Mouse (Mus musculus): ENCODE results near the gene Thrap3. TPM values are rescaled to one million over a fixed set of nuclear protein-coding genes. Genes with fewer than 3 reads are reported as not detected.
"Not testable (repeated sequence)": the region's sequence is repeated elsewhere in the genome, so short reads cannot be mapped to it uniquely, and the experiment has no call there.

Gene Thrap3
- total RNA-seq, 2 experiments from 2014 or later, result 213 to 354 TPM

DNA sequence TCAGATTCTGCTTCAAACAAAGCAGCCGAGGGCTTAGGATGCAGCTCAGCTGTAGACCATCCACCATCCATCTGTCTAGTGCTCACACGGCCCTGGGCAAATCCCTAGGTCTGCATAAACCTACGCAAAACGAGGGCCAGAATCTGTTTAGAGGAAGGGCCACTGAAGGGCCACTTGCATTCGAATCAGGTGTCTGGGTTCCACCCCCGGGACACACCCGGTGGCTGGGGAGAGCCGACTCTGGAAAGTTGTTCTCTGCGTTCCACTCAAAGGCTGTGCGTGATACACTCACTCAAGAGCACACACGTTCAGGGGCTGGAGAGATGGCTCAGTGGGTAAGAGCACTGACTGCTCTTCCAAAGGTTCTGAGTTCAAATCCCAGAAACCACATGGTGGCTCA is 20.1 kb upstream of the Thrap3 start:
- no peak for ATAC-seq (replicated peaks; ENCODE audit: low FRiP score, poor library complexity, severe bottlenecking)

DNA sequence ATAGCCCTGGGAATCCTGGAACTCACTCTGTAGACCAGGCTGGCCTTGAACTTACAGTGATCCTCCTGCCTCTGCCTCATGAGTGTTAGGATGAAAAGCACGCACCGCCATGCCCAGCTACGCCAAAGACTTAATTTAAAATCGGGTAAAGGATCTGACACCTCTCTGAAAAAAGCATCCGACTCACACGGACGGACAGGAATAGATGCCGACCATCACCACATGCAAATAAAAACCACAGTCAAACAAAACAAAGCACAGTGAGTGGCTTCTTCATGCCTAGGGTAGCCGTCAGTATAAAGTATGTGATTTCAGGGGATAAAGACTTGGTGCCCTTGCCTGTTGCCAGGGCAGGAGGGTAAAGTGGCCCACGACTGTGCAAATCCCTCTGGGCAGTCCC is 17.5 kb upstream of the Thrap3 start:
- no peak for ATAC-seq (replicated peaks; ENCODE audit: low FRiP score, poor library complexity, severe bottlenecking)

DNA sequence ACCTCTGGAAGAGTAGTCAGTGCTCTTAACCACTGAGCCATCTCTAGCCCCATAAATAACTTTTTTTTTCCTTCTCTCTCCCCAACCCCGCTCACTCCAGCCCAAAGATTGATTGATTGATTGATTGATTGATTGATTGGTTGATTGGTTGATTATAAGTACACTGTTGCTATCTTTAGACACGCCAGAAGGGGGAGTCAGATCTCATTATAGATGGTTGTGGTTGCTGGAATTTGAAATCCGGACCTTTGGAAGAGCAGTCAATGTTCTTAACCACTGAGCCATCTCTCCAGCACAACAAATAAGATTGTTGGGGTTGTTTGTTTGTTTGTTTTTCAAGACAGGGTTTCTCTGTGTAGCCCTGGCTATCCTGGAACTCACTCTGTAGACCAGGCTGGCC is 17.0 kb upstream of the Thrap3 start:
- ATAC-seq (replicated peaks; ENCODE audit: low FRiP score, poor library complexity, severe bottlenecking), result not testable (repeated sequence)

DNA sequence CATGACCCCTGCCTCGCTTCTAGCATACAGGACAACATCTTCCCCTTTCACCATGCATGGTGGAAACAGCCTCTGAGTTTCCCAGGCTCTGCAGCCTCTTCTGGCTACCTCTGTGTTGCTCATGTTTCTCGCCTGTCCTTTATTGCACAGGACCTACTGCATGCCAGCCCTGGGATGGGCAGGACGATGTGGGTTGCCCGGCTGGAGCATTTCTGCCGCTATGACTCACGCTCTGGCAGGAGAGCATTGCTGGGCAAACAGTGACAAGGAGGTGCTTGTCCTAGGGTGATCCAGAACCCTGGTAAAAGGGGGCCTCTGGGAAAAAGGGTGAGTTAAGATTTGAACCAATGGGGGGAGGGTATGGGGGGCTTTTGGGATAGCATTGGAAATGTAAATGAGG is 15.2 kb upstream of the Thrap3 start:
- no peak for ATAC-seq (replicated peaks; ENCODE audit: low FRiP score, poor library complexity, severe bottlenecking)

DNA sequence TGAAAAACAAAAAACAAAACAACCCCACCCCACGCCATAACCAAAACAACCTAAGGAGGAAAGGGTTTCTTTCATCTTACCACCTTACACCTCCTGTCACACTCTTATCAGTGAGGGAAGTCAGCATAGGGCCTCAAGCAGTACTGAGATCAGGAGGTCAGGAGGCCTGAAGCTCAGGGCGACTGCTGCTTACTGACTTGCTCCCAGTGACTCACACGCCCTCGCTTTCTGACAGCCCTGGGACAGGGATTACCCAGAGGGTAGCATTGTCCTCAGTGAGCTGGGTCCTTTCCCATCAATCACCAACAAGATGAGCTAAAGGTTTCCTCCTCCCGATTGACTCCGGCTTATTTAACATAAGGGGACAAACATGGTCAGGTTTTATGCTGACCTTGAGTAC is 4.5 kb upstream of the Thrap3 start:
- no peak for ATAC-seq (replicated peaks; ENCODE audit: low FRiP score, poor library complexity, severe bottlenecking)

DNA sequence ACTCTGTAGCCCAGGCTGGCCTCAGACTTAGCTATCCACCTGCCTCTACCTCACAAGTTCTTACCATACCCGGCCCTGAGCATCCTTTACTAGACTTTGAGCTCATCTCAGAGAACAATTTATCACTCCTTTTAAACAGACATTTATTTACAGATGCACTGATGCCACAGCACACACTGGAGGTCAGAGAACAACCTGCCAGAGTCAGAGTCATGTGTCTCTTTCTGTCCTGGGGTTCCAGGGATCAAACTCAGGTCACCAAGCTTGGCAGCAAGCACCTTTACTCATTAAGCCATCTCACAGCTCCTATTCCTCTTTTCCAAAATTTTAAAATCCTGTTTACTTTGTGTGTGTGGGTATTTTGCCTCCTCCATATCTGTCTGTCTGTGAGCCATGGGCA is 2.8 kb upstream of the Thrap3 start:
- no peak for ATAC-seq (replicated peaks; ENCODE audit: low FRiP score, poor library complexity, severe bottlenecking)

DNA sequence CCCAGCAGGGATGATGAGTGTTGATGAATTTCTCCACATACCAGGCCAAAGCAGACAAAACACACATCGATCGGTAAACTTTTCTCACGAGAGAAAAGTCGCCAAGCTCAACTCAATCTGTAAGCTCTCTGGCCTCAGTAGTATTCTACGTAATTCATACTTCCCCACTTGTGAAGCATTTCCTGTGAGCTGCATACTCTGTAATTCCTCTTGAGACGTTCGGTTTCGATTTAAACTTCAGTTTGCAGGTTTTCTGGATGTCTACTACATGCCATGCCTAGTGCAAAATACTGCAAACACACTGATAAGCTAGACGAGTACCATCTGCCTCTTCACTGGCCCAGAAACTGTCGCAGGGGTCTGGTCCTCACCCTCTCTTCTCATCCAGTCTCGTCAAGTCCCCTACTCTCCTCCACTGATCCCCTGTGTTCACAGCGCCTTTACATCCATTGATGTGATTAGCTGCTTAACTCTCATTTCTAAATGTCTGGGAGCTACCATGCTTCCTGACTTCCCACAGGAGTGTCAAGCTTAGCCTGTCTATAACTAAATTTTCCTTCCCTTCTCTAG is 2.2 kb upstream of the Thrap3 start:
- ATAC-seq (replicated peaks; ENCODE audit: low FRiP score, poor library complexity, severe bottlenecking), result no peak

DNA sequence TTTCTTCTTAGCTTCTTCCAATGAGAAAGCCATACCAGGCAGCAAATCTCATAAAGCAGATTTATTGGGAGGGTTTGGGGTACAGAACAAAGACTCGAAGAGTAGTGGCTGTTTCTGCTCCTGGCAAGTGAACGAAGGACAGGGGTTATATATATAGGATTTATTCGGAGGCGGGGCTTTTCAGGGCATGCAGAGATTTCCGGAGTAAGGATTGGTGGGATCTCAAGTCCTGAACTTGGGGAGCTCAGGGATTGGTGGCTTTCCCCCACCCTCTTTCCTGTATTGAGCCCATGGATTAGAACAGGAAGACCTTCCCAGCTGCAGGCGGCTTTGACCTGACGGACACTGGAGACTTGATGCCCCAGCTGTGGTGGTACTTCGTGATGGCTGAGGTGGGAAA is 1.5 kb upstream of the Thrap3 start:
- ATAC-seq (replicated peaks; ENCODE audit: low FRiP score, poor library complexity, severe bottlenecking), result no peak

DNA sequence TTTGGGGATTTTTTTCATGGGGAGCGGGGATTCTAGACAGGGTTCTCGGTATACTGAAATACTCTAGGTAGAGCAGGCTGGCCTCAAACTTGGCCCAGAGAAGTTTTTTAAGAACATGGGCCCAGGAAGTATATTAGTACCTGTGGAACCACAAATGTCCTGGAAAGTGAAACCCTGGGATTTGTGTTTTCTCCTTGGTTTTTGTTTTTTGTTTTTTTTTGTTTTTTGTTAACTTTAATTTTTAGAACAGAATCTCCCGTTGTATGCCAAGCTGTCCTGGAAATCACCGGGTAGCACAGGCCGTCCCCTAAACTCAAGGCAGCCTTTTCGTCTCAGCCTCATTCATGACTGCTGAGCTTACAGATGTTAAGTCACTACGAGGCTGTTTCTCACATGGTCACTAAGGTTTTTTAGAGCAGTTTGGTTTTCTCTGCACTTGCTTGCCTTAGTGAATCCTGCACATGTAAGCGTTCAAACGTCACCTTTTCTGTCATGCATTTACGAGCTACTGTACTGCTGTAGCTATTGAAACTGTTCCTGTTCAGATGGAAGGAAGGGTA is 856 bp upstream of the Thrap3 start:
- ATAC-seq (replicated peaks; ENCODE audit: low FRiP score, poor library complexity, severe bottlenecking), result no peak

DNA sequence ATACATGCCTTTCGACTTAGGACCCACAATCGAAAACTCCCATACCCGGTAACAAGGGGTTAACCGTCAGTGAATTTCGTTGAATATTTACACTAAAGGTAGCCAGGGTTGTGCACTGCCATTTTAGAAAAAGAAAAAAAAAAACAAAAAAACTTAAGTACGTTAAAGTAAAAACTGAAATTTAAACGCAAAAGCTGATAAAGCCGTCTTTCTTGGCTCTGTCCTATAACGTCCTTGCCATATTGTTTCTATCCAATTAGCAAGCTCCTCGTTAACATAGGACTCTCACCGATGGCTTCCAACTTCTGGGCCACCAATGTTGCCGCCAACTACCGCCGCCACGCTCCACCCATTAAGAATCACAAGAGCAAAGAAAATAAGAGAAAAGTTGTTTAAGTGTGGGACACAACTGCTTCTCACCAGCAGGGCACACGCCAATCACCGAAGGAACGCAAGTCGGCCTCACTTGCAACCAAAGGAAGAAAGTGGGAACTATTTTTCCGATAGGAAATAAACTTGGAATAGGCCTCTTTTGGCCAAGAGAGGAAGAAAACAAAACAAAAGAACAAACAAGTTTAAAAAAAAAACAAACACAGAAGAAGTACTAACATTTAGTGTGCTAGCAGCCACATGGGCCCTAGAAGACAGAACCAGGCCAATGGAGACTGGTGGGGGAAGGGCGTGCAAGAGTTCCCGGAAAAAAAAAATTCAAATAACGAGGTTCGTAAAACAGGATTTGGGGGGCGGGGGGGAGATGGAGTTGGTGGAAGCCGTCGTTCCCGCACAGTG is 852 bp downstream of the Thrap3 start:
- ATAC-seq (replicated peaks; ENCODE audit: low FRiP score, poor library complexity, severe bottlenecking), result peak; percentile 46

DNA sequence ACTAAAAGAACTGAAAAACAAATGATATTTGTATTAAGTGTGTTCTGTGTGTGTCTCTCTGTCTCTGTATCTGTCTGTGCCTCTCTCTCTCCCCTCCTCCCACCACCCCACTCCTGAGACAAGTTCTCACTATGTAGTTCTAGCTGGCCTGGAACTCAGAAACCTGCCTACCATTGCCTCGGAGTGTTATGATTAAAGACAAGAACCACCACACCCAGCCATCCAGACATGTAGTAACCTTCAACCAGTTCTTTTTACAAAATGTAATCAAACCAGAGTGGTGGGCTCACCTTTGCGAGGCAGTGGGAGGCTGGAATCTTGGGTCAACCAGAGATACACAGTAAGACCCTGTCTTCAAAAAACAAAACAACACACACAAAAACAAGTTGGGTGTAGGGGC is 1.9 kb downstream of the Thrap3 start:
- ATAC-seq (replicated peaks; ENCODE audit: low FRiP score, poor library complexity, severe bottlenecking), result no peak

DNA sequence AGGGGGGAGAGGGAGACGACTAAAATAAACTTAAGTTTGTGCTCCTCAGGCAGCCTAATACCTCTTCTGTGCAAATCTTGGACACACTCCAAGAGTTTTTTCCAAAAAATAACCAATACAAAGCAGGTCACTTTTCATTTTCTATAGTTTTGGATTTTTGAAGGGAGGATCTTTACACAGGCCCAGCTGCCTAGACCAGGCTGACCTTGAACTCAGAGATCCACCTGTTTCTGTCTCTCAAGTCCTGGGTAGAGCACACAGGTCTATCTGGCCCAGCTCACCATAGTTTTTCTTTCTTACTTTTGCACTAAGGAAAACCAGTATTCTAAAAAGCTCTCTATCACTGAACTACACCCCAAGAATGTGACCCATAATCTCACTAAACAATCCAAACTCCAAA is 2.5 kb downstream of the Thrap3 start:
- ATAC-seq (replicated peaks; ENCODE audit: low FRiP score, poor library complexity, severe bottlenecking), result no peak

DNA sequence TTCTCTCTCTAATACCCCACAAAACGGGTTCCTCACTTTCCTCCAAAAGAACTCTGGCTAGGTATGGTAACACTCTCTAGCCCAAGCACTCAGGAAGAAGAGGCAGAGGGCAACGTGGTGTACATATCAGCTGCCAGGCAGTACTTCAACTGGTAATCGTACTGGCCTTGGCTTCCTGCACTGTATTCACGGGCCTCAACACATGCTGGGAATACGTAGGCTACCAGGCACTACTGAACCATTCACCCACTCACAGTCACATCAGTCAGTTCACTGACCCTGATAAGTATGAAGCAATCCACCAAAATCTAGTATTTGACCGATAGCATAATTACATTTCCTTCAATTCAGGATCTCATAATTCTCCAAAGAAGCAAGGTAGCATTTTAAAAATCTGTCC is 3.0 kb downstream of the Thrap3 start:
- ATAC-seq (replicated peaks; ENCODE audit: low FRiP score, poor library complexity, severe bottlenecking), result no peak

DNA sequence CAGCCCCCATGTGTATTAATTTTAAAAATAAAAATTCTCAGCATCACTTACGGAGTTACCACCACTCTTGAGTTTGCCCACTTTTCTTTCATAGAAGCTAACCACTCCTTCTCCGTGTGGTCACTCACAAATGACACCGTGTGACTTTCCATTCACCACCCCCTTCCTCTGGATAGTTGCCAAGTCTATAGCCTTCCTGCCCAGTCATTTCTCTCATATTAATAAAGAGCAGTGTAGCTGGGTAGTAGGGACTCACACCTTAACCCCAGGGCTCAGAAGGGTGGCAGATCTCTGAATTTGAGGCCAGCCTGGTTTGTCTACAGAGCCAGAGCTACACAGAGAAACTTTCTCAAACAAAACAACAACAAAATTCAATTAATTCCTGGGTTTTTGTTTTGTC is 5.1 kb downstream of the Thrap3 start:
- no peak for ATAC-seq (replicated peaks; ENCODE audit: low FRiP score, poor library complexity, severe bottlenecking)

DNA sequence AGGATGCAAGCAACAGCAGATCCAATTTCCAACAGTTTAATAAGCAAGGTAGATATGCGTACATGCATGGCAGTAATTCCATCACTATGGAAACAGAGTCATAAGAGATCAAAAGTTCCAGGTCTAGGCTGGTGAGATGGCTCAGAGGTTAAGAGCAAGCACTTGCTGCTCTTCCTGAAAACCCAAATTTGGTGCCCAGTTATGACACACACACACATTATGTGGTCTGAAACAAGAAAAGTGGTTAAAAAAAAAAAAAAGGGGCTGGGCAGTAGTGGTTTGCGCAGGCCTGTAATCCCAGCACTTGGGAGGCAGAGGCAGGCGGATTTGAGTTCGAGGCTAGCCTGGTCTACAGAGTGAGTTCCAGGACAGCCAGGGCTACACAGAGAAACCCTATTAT is 7.6 kb downstream of the Thrap3 start:
- no peak for ATAC-seq (replicated peaks; ENCODE audit: low FRiP score, poor library complexity, severe bottlenecking)

DNA sequence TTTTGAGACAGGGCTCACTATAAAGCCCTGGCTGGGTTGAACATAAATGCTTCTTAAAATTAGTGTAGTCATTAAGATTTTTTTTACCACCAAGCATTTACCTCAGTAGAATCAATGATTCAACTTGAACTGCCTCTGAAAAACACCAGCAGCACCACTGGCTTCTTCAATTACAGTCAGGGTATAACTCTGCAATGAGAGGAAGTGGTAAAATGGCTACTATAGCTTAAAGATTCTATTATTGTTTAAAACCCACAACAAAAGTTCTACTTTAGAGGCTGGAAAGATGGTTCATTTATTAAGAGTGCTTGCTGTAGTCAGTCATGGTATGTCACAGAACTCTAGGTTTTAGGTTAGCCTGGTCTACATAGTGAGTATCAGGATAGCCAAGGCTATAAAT is 8.3 kb downstream of the Thrap3 start:
- ATAC-seq (replicated peaks; ENCODE audit: low FRiP score, poor library complexity, severe bottlenecking), result no peak

DNA sequence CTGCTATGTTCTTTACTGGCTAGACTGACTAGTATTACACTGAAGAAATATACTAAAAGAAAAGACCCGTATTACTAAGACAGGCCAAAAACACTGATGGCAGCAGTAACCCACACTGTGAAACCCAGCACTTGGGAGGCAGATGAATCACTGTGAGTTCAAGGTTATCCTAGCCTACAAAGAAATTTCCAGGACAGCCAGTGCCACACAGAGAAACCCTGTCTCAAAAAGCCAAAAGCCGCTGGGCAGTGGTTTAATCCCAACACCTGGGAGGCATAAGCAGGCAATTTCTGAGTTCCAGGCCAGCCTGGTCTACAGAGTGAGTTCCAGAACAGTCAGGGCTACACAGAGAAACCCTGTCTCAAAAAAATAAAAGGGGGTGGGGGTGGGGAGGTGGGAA is 11.9 kb downstream of the Thrap3 start:
- no peak for ATAC-seq (replicated peaks; ENCODE audit: low FRiP score, poor library complexity, severe bottlenecking)

DNA sequence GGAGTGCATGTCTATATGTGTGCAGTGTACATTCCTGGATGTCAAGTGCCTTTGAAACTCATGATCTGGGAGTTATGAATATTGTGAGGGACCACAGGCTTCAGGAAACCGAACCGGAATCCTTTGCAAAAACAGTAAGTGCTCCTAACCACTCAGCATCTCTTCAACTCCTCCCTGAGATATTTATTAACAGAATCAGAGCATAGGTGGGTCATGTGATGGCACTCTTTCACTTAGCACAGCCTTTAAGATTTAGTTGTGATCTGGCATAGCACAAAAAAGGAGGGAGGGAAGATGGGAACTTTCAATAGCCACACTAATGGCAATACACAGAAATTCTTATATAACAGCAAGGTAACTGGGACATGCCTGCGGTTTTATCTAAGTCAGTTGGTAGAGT is 15.5 kb downstream of the Thrap3 start:
- ATAC-seq (replicated peaks; ENCODE audit: low FRiP score, poor library complexity, severe bottlenecking), result no peak

DNA sequence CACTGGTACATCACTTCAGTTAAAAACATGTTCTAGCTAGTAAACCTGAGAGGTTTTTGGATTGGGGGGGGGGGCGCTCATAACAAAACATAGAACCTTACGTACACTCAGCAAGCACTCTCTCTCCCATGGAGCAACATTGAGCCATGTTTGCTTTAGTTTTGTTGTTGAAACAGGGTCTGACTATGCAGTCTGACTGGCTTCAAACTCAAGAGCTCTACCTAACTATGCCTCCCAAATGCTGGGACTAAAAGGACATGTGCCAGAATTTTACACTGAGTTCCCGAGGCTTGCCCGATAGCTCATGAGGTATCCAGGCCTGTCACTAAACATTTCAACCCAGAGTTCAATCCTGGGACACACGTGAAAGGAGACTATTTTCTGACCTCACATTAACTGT is 19.5 kb downstream of the Thrap3 start:
- ATAC-seq (replicated peaks; ENCODE audit: low FRiP score, poor library complexity, severe bottlenecking), result no peak

DNA sequence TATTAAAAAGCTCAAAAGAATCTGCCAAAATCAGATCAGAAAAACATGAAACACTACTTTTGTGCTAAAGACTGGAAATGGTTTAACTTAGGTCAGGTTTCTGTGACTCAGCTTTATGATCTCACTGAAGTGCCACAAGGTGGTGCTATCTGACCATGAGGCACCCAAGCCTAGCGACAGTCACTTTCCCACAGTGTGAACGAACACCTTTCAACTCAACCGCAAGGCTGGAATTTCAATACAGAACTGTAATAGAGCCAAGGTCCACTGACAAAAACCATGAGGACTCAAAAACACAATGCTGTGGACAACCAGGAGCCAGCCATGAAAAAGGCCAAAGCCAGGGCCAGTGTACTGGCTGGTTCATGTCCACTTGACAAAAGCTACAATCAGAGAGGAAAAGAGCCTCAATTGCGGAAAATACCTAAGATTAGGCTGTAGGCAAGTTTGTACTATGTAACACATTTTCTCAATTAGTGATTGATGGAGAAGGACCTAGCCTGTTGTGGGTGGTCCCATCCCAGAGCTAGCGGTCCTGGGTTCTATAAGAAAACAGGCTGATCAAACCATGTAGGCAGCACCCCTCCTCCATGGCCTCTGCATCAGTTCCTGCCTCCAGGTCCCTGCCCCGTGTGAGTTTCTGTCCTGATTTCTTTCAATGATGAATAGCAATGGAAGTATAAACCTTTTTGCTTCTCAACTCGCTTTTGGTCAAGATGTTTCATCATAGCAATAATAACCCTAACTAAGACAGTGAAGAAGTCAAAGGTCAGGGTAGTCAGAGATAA is 21.2 kb downstream of the Thrap3 start:
- peak; percentile 70 for ATAC-seq (replicated peaks; ENCODE audit: low FRiP score, poor library complexity, severe bottlenecking)

DNA sequence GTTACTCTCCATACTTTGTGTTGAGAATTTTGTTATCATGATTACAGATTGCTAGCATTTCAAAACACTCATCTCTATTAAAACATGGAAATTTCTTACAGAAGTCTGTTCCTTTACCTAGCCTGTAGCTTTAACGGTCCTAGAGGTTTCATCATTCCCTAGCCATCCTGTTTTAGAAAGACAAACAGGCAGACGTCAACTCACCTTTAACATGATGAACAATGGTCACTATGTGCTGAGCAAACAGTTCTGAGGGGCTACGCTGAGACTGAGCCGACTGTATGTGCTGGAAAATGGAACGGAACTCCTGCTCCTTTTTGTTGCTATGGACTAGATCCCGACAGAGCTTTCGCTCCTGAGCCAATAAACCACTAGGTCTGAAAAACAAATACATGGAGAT is 26.6 kb downstream of the Thrap3 start:
- ATAC-seq (replicated peaks; ENCODE audit: low FRiP score, poor library complexity, severe bottlenecking), result not testable (repeated sequence)

Measured in erythroid progenitor cell, adult 5-6 weeks (primary cell).